Mouse (Mus musculus) megakaryocyte, embryonic 14.5 days (primary cell): ENCODE results near the gene Higd1c. TPM values are rescaled to one million over a fixed set of nuclear protein-coding genes. Genes with fewer than 3 reads are reported as not detected.

Experiments used
- H3K27me3 ChIP-seq: replicated peaks from 2 replicates; pipeline ENCODE3; 2012; ENCODE audit warnings: inconsistent platforms
- H3K36me3 ChIP-seq: replicated peaks from 2 replicates; pipeline ENCODE3; 2012; ENCODE audit warnings: low read length, inconsistent platforms, mixed read lengths
- H3K4me1 ChIP-seq: 2 replicates; pipeline ENCODE4 v1.6.1; 2012; ENCODE audit warnings: inconsistent platforms
- H3K4me3 ChIP-seq: replicated peaks from 2 replicates; pipeline ENCODE3; 2012; ENCODE audit warnings: moderate library complexity, mild to moderate bottlenecking, inconsistent platforms
- H3K9me3 ChIP-seq: 2 replicates; pipeline ENCODE4 v1.6.1; 2012; ENCODE audit warnings: inconsistent platforms
- FLI1 ChIP-seq: IDR thresholded peaks from 2 replicates; pipeline ENCODE4 v1.6.1; 2012; ENCODE audit warnings: low read length, inconsistent platforms, mixed read lengths
- GATA1 ChIP-seq: IDR thresholded peaks from 3 replicates; pipeline ENCODE4 v1.6.1; 2012; ENCODE audit warnings: mixed read lengths, low read length, inconsistent platforms, borderline replicate concordance
- polyA plus RNA-seq: library from polyadenylated mRNA; stranded (reverse); fragments of >175 nt; gene quantifications from 2 replicates; pipeline ENCODE4 v1.2.3, GENCODE M21; 2012; ENCODE audit warnings: low replicate concordance; ENCODE audit not compliant: insufficient read depth

Gene Higd1c
- polyA plus RNA-seq, 1 experiment: not detected

DNA sequence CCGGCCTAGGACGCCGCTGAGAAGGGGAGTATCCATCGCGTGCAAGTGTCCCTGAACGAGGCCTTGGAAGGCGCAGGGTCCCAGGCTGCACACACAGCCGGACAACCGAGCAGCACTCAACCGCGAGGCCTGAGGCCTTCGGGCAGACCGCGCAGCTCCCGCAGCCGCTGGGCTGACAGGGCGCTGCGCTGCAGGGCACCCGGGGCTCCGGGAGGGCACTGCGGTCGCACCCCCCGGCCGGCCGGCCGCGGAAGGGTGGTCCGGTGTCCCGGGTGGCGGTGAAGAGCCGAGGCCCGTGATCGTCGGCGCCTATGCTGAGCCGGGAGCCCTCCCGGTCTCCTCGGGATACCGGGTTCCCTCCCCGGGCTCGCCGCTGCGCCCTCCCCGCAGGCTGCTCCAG lies 58.1 kb downstream of the Higd1c start:
- TF ChIP-seq GATA1 (no peak), FLI1 (no peak)
- Histone ChIP-seq H3K4me1 (peaks cover 65% of the 10 kb centered on the region), H3K9me3 (peaks cover 10% of the 10 kb centered on the region; the same call in 1 of the 2 replicates), H3K27me3 (peaks cover 37% of the 10 kb centered on the region), H3K4me3 (peak overlapping the region; percentile 96), H3K36me3 (peaks cover 6% of the 10 kb centered on the region)

DNA sequence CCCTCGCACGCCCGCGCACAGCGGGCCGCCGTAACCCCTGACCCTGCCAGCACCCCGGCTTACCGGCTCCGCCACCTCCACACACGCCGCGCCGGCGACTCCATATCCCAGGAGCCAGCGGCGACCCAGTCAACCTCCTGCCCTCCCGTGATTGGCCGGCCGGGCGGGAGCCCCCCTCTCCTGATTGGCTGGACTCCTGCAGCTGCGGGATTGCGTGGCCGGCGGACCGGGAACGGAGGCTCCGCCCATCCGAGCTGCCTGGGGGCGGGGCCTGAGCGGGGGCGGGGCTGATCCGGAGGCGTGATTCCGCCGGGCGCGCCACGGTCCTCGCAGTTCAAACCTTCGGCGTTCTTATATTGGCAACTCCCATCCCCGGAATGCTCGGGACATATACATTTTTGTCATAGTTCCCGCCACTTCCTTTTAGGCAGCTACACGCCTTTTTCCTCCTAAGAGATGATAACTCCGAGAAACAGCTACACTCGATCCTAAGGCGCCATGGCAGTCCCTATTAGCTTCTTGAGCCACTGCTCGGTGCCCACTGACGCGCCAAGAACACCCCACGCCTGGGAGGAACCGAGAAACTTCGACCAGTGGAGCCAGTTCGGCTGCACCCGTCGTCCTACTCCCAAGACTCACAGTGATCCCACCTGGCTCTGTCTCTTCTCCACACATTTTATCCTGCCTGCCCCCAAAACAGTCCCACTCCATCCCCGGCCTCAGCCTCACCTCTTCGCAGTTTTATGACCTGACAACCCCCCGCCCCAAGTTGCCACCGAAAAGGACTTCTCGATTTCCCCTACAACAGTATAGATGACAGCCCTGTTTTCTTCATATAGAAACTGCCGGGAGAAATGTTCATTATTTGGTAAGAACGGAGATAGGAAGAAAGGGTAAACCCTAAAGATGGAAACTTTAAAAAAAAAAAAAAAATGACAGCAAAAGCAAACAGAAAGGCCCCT lies 58.8 kb downstream of the Higd1c start:
- TF ChIP-seq GATA1 (no peak), FLI1 (no peak)

DNA sequence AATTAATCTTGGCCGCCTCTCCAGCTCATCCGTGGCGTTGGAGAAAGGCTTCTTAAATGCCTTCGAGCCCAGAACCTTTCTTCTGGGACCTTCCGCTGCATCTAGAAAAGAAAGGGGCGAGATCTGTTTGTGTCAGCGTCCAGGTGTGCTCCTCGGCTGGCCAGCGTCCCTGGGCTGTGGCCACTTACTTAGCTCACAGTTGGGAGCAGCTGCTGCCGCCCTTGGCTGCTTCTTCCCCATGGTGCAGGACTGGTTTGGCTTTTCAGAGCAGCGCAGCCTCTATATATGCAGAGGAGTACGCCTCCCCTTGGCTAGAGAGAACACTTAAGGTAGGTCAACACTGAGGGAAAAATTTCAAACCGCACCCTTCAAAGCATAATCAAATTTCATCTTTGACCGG lies 59.6 kb downstream of the Higd1c start:
- peaks cover 10% of the 10 kb centered on the region; the same call in 1 of the 2 replicates for H3K9me3 ChIP-seq
- no peaks in the 10 kb centered on the region for H3K36me3 ChIP-seq
- H3K4me1 ChIP-seq: peaks cover 55% of the 10 kb centered on the region
- peaks cover 45% of the 10 kb centered on the region for H3K27me3 ChIP-seq
- H3K4me3 ChIP-seq: peak overlapping the region; percentile 96
- TF ChIP-seq FLI1: no peak
- no peak for TF ChIP-seq GATA1

More for the DNA sequence above, 58.8 kb downstream of the Higd1c start:
- Histone ChIP-seq H3K4me3 (peak overlapping the region; percentile 96), H3K9me3 (peaks cover 10% of the 10 kb centered on the region; the same call in 1 of the 2 replicates), H3K36me3 (peaks cover under 1% of the 10 kb centered on the region), H3K27me3 (peaks cover 40% of the 10 kb centered on the region), H3K4me1 (peaks cover 59% of the 10 kb centered on the region)

DNA sequence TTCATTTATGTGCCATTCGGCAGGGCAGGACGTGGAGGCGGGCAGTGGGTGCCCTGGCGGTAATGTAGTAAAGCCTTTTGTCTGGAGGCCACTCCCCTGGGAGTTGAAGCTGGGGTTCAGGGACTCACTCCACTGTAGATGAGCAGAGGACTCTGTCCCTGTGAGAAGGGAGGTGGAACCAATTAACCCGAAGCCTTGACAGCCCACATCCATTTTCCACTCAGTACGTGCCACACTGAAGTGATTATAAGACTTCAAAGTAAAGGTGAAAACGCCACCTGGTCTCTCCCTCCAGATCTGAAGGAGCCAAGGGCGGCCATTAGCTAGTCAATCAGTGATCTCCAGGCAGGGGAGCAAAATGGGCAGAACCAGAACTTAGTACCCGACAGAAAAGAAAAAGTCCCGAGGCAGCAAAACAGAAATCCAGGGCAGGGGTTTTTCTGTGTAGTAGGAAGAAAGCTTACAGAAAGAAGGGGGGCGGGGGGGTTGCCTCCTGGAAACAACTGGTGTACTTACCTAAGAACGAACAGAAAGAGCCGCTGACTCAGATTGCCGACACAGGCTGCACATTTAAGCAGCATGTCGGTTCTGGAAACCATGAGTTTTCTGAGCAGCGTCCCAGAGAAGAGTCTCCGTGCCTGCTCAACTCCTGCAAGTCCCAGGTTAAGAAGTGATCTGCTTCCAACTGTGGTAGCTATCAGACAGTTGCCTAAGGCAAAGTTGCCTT lies 60.2 kb downstream of the Higd1c start, which contains the start of gene Slc11a2:
Gene Slc11a2 (minus strand): TSS at position 677 of the 727 bp plus-strand sequence.
- Histone ChIP-seq H3K4me3 (peak within 1 kb of the TSS; percentile 96), H3K27me3 (peaks cover 45% of the 10 kb centered on the region), H3K4me1 (peaks cover 49% of the 10 kb centered on the region), H3K9me3 (peaks cover 10% of the 10 kb centered on the region; the same call in 1 of the 2 replicates), H3K36me3 (no peaks in the 10 kb centered on the region)
- TF ChIP-seq FLI1: no peak
- no peak for TF ChIP-seq GATA1

DNA sequence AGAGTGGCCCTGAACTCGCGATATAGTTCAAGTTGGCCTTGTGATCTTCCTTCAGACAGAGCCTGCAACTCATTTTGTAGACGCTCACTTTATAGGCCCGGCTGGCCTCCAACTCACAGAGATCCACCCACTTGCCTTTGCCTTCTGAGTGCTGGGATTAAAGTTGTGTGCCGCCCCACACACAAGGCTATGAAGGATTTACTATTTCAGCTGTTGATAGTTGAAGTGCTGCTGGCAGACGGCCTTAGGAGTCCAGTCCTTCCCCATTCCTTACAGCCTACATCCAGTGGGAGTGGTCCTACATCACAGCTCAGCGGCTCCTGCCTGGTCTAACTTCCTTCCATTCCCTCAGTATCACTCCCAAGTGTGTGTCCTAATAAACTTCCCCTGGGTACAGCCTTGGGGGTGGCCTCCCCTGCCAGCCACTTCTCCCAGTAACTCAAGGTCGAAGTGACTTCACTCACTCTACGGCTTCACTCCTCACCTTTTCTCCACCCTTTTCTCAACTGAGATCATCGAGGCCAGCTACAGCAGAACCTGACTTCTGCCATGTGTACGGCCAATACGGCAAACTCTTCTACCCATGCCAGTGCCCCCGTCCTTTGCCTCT lies 64.1 kb downstream of the Higd1c start:
- Histone ChIP-seq H3K36me3 (no peaks in the 10 kb centered on the region), H3K9me3 (peaks cover 10% of the 10 kb centered on the region; the same call in 1 of the 2 replicates), H3K4me3 (no peak overlapping the region), H3K4me1 (peaks cover 32% of the 10 kb centered on the region), H3K27me3 (peaks cover 55% of the 10 kb centered on the region)
- TF ChIP-seq GATA1 (no peak), FLI1 (no peak)

DNA sequence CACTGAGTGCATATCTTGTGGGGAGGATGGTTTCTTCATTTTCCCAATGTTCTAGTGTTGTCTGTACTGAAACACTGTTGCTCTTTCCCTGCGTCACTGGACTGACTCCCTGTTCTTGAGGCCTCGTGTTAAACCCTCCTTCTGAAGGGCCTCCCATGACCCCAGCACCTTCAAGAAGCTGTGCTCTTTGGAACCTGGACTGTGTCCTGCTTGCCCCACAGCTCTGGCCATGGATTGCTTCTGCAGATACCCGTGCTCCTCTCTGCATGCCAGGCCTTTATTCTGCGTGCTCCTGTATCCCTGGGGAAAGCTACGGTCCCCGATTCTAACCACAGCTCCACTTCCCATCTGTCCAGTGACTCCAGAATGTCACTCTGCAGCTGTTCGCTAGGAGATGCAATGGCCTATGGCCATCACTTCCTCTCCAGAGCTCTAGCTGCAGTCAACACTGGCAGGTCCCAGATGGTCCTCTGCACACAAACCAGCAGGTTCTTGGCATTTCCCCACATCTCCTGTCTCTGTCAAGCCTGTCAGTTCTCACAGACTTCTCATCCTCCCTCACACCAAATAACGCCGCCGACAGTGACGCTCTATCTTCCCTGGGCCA lies 65.7 kb downstream of the Higd1c start:
- Histone ChIP-seq H3K4me1 (peaks cover 27% of the 10 kb centered on the region), H3K36me3 (no peaks in the 10 kb centered on the region), H3K4me3 (no peak overlapping the region), H3K9me3 (peaks cover 14% of the 10 kb centered on the region), H3K27me3 (peaks cover 43% of the 10 kb centered on the region)
- TF ChIP-seq GATA1 (no peak), FLI1 (no peak)

DNA sequence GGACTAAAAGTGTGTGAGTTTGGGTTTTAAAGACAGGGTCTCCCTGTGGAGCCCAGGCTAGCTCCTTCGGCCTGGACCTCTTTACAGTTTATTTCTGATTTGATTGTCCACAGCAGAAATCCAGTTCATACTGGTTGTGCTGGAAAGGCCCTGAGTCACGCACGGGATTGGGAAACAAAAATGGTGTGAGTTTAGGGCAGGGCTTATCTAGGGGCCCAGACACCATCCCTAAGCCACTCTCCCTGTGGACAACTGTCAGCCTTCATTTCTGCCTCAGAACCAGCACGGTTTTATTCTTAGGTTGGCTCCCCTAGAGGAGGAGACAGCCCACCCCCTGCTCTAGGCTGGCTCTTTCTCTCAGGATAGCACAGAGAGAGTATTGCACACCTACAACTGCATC lies 68.9 kb downstream of the Higd1c start:
- peaks cover 6% of the 10 kb centered on the region; the same call in 1 of the 2 replicates for H3K9me3 ChIP-seq
- no peak for TF ChIP-seq FLI1
- TF ChIP-seq GATA1: no peak

More for the DNA sequence above, 68.9 kb downstream of the Higd1c start:
- Histone ChIP-seq H3K36me3 (no peaks in the 10 kb centered on the region), H3K4me1 (peaks cover 27% of the 10 kb centered on the region), H3K27me3 (peaks cover 20% of the 10 kb centered on the region), H3K4me3 (no peak overlapping the region)

Other genes with a start within 250 kb of the Higd1c start
- 20.0 and 20.6 TPM in 2 replicates for gene Atf1, start 136.7 kb upstream of the Higd1c start, polyA plus RNA-seq
- not detected in 2 replicates for gene Tmprss12, start 83.7 kb upstream of the Higd1c start, polyA plus RNA-seq
- gene Mettl7a1, start 60.4 kb upstream of the Higd1c start, polyA plus RNA-seq: 1.7 and 9.2 TPM in 2 replicates
- gene Mettl7a3, start 29.6 kb upstream of the Higd1c start, polyA plus RNA-seq: not detected in 2 replicates
- not detected in 2 replicates for gene Methig1, start 11.4 kb upstream of the Higd1c start, polyA plus RNA-seq
- gene Mettl7a2, start 11.3 kb upstream of the Higd1c start, polyA plus RNA-seq: not detected in 2 replicates
- gene Gm5475, start 57.6 kb downstream of the Higd1c start, polyA plus RNA-seq: not detected in 2 replicates
- gene Slc11a2, start 60.5 kb downstream of the Higd1c start, polyA plus RNA-seq: 0.62 TPM in 1 of 2 replicates, not detected in the other
- 21.1 and 42.7 TPM in 2 replicates for gene Letmd1, start 104.5 kb downstream of the Higd1c start, polyA plus RNA-seq
- gene Csrnp2, start 130.9 kb downstream of the Higd1c start, polyA plus RNA-seq: 0.46 TPM in 1 of 2 replicates, not detected in the other
- gene Tfcp2, start 187.5 kb downstream of the Higd1c start, polyA plus RNA-seq: 3.0 TPM in 1 of 2 replicates, not detected in the other
- 1.6 and 2.9 TPM in 2 replicates for gene Pou6f1, start 235.4 kb downstream of the Higd1c start, polyA plus RNA-seq